Mouse (Mus musculus): ENCODE measurements around the gene Slc25a51.
A peak's percentile ranks its signal among the peaks of the same experiment; 100 is the strongest.

Gene Slc25a51

GRCm38 (mm10) chr4:45426724-45427457 is 18.3 kb upstream of the Slc25a51 start:
- DNase-seq (ENCODE audit: low read depth, low spot score): peak; percentile 37

- no peak for DNase-seq (ENCODE audit: low read depth, low spot score)
Observed at GRCm38 (mm10) chr4:45423406-45423805, 14.8 kb upstream of the Slc25a51 start.

GRCm38 (mm10) chr4:45422640-45423039 is 14.1 kb upstream of the Slc25a51 start:
- no peak for DNase-seq (ENCODE audit: low read depth, low spot score)

GRCm38 (mm10) chr4:45421519-45422260 is 13.1 kb upstream of the Slc25a51 start:
- DNase-seq (ENCODE audit: low read depth, low spot score): no peak

GRCm38 (mm10) chr4:45420733-45421132 is 12.2 kb upstream of the Slc25a51 start:
- DNase-seq (ENCODE audit: low read depth, low spot score): no peak

- no peak for DNase-seq (ENCODE audit: low read depth, low spot score)
Observed at GRCm38 (mm10) chr4:45419051-45419450, 10.5 kb upstream of the Slc25a51 start.

DNA sequence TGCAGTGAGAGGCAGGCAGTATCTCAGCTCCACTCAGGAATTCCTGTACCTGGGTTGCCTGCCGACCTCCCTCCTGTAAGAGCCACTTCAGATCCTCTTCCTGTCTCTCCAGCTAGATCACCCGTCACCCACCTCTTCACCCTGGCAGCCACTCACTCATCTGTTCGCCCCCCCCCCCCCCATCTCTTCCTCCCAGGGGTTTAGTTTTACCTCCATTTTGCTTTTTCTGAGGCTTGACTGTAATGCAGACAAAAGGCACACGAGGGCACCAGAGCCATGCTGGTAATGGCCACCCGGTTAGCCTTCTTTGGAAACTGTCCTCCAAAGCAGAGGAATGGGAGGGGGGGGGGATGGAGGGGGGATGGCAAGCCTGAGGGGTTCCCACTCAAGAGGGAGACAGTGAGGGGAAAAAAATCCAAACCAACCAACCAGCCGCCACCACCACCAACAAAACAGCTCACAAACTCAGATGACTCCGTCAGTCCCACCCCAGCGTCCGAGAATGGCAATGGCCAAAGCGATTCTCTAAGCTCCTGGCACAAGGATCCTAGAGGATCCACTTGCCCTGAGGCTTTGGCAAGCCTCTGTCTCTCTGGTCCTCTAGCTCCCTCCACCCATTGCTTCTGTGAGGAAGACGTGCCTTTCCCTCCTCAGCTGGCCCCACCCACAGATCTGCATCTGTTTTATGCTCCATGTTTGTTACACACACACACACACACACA is 9.8 kb upstream of the Slc25a51 start:
- peak; percentile 80 for DNase-seq (ENCODE audit: low read depth, low spot score)

DNA sequence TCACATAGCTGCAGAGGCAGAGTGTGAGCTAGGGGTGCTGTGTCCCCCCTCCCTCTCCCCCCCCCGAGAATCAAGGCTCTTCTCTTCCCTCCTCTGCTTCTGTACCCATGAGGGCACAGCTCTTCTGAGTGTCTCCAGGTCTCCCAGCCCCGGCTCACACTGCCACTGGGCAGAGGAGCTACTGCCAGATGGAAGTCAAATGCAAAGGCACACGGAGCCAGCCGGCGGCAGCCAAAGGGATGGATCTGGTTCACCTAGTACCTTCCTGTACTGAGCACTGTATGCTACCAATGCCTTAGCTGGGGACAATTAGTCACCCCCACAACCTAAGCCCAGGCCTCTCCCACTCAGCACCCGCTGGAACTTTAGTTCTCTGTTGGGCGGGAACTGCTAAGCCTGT is 7.7 kb upstream of the Slc25a51 start:
- no peak for DNase-seq (ENCODE audit: low read depth, low spot score)

GRCm38 (mm10) chr4:45413674-45414338 is 5.2 kb upstream of the Slc25a51 start:
- DNase-seq (ENCODE audit: low read depth, low spot score): no peak

- no peak for DNase-seq (ENCODE audit: low read depth, low spot score)
Observed at GRCm38 (mm10) chr4:45412433-45413192, 4.0 kb upstream of the Slc25a51 start.

DNA sequence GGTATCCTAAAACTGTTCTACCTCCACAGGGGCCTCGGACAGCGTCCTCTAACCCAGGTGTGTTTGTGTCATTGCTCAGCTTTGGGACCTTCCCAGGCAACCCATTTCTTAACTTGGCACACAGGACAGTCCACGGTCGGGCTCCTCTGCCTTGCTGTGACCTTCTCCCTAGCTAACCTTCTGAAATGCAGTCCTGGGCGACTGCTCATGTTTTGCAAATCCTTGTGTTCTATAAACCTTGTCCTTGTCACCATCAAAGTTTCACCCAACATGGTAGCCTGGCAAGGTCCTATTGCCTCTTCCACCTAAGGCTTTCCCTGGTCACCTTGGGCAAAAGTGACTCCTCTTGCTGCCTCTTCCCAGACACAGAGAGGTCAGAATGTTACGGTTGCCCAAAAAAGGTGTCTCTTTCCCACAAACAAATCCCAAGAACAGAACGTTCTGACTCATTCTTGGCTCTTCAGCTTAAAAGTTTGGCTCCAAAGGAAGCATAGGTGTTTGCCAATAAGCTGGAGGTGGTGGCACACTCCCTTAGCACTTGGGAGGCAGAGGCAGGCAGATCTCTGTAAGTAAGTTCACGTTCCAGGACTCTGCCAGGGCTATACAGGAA is 2.7 kb upstream of the Slc25a51 start:
- DNase-seq (ENCODE audit: low read depth, low spot score): no peak

GRCm38 (mm10) chr4:45409270-45409669 is 704 bp upstream of the Slc25a51 start:
- peak; percentile 87 for DNase-seq (ENCODE audit: low read depth, low spot score)

DNA sequence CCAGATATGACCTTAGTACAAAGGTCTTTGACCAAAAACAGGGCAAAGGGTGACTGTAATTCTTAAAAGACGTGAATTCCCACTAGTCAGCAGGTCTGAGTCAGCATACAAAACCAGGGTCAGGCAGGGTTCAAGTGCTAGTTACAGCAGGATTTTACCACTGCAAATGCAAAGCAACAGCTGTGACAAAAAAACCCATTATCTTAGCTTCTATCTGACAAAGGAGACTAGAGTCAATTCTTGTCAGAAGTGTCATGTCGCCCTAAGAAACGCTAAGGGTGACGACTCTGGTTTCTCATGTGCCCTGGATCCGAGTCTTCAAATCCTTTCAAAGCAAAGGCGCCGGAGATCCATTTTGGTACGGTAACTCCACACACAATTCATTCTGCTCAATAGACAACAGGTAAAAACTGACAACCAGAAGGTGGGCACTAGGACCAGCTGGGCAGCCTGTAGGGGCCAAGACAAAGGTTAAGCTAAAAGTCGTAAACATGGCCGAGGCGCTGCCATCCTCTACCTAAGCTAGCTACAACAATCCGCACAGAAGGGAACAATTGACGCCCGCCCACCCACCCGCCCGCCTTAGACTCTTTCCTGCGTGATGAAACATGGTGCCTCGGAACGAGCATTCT is 747 bp downstream of the Slc25a51 start:
- peak; percentile 69 for DNase-seq (ENCODE audit: low read depth, low spot score)

- no peak for DNase-seq (ENCODE audit: low read depth, low spot score)
Observed at GRCm38 (mm10) chr4:45407001-45407702, 1.4 kb downstream of the Slc25a51 start.

GRCm38 (mm10) chr4:45406397-45406796 is 2.2 kb downstream of the Slc25a51 start:
- DNase-seq (ENCODE audit: low read depth, low spot score): no peak

DNA sequence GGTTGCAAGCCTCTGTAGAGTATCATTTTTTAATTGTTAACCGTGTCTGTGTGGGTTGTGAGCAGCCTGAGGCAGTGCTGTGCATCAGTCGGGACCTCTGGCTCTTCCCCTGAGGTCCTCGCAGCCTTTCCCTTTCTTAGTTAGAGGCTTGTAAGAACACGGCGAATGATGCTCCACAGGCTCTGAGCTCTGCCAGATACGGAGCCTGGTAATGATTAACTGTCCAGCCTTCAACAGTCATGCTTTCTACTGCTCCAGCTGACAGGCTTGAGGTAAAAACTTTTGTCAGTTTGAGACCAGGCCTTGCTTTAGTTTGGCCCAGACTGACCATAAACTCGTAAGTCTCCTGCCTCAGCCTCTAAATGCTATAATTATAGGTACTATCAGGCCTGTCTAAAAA is 3.3 kb downstream of the Slc25a51 start:
- DNase-seq (ENCODE audit: low read depth, low spot score): no peak

DNA sequence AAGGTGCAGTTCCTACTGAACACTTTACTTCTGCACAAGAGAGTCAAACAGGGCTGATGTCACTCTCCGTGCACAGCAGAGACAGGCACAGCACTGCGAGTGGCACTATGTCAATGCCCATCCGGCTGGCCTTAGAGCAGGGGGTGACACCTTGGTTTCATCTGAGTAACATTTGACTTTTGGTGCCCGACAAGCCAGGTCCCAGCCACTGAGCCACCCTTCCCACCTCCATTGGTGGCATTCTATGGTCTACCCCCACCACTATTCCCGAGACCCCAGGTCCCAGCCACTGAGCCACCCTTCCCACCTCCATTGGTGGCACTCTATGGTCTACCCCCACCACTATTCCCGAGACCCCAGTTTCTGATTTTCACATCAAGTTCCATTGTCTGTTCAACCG is 4.5 kb downstream of the Slc25a51 start:
- no peak for DNase-seq (ENCODE audit: low read depth, low spot score)

DNA sequence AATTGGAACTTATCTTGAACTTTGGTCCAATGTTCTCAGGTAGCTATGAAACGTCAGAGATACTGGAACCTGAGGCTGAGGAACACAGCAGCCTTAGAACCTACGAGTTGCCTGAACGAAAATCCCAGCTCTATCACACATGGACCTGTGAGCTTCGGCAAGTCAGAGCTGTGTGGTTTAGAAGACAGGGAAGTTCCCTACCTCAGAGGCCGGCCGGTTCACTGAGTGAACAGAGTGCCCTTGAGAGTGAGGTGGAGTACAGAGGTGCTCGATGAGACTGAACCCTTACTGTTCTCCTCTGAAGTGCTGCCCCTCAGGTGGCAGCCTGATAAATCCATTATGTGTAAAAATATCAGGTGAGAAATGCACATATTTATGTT is 5.1 kb downstream of the Slc25a51 start:
- DNase-seq (ENCODE audit: low read depth, low spot score): no peak

DNA sequence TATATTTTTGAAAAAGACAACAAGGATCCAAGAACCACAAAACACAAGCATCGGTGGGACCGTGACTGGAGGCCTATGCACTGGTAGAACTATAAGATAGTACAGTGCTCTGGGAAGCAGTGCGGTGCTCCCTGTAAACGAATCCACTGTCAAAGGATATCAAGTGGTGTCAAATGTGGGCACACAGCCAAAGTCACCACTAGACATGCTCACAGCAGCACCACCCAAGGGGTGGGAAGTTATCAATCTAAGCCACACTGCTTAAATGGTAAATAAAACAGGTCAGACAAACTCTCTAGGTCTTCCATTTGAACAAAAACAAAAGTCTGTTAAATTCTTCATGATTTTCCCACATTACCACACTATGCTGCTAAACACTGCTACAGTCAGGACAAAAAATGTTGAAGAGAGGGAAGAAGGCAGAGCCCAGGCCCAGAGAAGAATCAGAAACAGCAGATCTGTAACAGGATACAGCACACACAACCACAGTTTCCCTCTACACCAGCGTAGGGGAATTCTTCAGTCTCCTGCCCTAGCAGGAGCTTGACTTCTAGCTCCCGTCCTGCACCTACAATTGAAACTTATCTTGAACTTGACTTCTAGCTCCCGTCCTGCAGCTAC is 5.6 kb downstream of the Slc25a51 start:
- DNase-seq (ENCODE audit: low read depth, low spot score): peak; percentile 37
